Mouse (Mus musculus): Measurements from ENCODE around the gene Dennd2a. TPM values are rescaled to one million over a fixed set of nuclear protein-coding genes. Genes with fewer than 3 reads are reported as not detected.

Dennd2a gene
- polyA plus RNA-seq, 1 experiment from 2014 or later = 12.6 TPM

DNA sequence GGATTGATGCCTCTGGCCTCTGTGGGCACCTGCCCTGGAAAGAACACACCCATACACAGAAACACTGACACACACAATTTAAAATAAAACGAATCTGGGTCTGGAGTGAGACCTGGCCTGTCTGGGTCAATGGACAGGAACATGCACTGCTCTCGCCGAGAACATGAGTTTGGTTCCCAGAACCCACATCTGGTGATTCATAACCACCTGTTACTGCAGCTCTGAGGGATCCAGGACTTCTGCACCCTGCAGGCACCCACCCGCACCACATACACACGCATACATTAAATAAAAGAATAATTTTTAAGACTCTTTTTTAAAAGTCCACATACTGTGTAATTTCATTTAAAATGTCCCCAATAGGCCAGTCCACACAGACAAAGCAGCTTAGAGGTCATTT, 20.4 kb downstream of the Dennd2a start:
- 90% methylated on average over 5 of the region's 5 CpGs for WGBS
- no peak for ATAC-seq (replicated peaks; ENCODE audit: low FRiP score)

DNA sequence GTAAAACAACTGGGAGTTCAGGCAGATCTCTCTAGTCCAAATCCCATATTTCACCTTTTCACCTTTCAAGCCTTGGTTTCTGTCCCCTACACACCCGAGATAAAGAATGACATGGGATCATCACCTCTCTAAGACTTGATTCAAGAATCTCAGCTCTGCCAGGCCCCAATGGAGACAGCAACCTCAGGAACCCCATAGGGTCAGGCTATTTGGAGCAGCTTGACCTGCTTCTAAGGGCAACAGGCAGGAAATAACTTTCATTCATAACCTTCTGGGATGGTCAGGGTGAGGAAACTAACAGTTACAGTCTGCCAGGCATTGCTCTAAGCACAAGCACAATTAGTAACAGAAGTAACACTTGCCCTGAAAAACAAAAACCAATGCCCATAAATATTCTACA, 21.0 kb downstream of the Dennd2a start:
- no peak overlapping the region for H3K27ac ChIP-seq (ENCODE audit: low read depth, low read length)
- DNase-seq (ENCODE audit: low spot score) = no peak
- H3K9ac ChIP-seq (ENCODE audit: low read depth, low read length) = no peak overlapping the region
- peaks cover 11% of the 10 kb centered on the region for H3K4me1 ChIP-seq (replicated peaks; ENCODE audit: control insufficient read depth, insufficient read depth, low read length)
- no peaks in the 10 kb centered on the region for H3K27me3 ChIP-seq (replicated peaks; ENCODE audit: control insufficient read depth, insufficient read depth, low read length)
- H3K4me3 ChIP-seq (ENCODE audit: low read depth, low read length) = no peak overlapping the region
- no peaks in the 10 kb centered on the region for H3K9me3 ChIP-seq (ENCODE audit: control insufficient read depth, low read length)
- H3K36me3 ChIP-seq (ENCODE audit: control insufficient read depth, insufficient read depth, low read length) = no peaks in the 10 kb centered on the region
- ATAC-seq (replicated peaks; ENCODE audit: low FRiP score) = no peak
- WGBS = 37% methylated on average over 1 of the region's 1 CpGs
- H3K4me2 ChIP-seq = no peak overlapping the region

More for the DNA sequence above, 20.4 kb downstream of the Dennd2a start:
- Histone ChIP-seq H3K4me1 (replicated peaks; ENCODE audit: control insufficient read depth, insufficient read depth, low read length) (peaks cover 11% of the 10 kb centered on the region), H3K9ac (ENCODE audit: low read depth, low read length) (no peak overlapping the region), H3K9me3 (ENCODE audit: control insufficient read depth, low read length) (no peaks in the 10 kb centered on the region), H3K36me3 (ENCODE audit: control insufficient read depth, insufficient read depth, low read length) (no peaks in the 10 kb centered on the region), H3K4me3 (ENCODE audit: low read depth, low read length) (no peak overlapping the region), H3K4me2 (no peak overlapping the region), H3K27ac (ENCODE audit: low read depth, low read length) (no peak overlapping the region), H3K27me3 (replicated peaks; ENCODE audit: control insufficient read depth, insufficient read depth, low read length) (no peaks in the 10 kb centered on the region)
- no peak for DNase-seq (ENCODE audit: low spot score)

DNA sequence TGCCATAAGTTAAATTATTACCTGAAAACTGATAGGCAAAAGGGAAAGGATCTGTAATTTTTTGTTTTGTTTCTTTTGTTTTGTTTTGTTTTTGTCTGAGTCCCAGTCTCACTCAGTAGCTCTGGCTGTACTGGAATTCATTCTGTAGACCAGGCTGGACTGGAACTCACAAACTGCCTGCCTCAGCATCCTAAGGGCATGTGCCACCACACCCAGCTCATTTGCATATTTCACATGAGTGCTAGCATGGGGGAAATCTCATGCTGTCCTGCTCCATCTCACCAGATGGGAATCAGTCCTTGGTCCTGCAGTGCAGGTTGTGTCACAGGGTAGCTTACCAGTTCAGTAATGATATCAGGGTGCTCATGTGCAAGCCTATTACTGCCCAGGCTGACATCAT, 22.7 kb downstream of the Dennd2a start:
- H3K4me3 ChIP-seq (ENCODE audit: low read depth, low read length) = no peak overlapping the region
- ATAC-seq (replicated peaks; ENCODE audit: low FRiP score) (no peak), DNase-seq (ENCODE audit: low spot score) (no peak)
- no peak overlapping the region for H3K27ac ChIP-seq (ENCODE audit: low read depth, low read length)
- no peaks in the 10 kb centered on the region for H3K36me3 ChIP-seq (ENCODE audit: control insufficient read depth, insufficient read depth, low read length)
- H3K9ac ChIP-seq (ENCODE audit: low read depth, low read length) = no peak overlapping the region
- H3K9me3 ChIP-seq (ENCODE audit: control insufficient read depth, low read length) = no peaks in the 10 kb centered on the region
- no peaks in the 10 kb centered on the region for H3K27me3 ChIP-seq (replicated peaks; ENCODE audit: control insufficient read depth, insufficient read depth, low read length)
- no peak overlapping the region for H3K4me2 ChIP-seq
- H3K4me1 ChIP-seq (replicated peaks; ENCODE audit: control insufficient read depth, insufficient read depth, low read length) = peaks cover 11% of the 10 kb centered on the region

DNA sequence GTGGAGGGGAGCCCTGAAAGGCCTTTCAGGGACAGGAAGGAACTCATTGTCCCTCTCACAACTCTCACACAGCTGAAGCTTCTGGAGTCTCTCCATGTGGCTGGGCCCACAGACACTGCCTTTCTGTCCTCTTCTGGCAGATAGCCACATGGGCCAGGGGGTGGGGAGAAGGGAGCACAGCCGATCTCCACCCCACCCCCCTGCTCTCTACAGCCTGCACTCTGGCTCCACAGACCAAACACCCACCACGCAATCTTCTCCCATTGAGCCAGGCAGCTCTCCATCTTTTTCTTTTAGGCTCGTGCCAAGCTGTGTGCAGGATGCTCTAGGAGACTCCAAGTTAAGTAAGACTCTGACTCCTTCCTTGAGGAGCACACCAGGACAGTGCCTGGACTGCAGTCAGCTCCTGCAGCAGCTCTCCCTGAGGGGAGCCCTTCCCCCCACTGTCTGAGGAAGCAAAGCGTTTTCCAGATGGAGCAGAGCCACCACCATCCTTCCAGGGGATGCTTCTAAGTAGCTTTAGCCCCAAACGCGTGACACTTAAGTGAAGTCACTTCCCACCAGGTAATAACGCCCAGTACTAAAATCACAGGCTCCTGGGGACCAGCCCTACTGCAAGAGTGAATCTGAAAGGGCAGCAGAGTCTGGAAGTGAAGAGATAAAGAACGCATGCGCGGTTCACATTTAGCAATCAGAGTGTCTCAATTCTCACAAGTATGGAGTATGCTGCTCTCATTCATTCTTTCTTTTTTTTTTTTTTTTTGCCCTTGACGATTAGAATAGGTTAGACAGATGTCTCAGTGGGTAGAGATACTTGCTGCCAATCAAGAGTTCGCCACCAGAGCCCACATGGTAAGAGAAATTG, 28.8 kb downstream of the Dennd2a start:
- Histone ChIP-seq H3K4me1 (replicated peaks; ENCODE audit: control insufficient read depth, insufficient read depth, low read length) (peaks cover 4% of the 10 kb centered on the region; the same call in 1 of the 2 replicates), H3K27me3 (replicated peaks; ENCODE audit: control insufficient read depth, insufficient read depth, low read length) (no peaks in the 10 kb centered on the region), H3K9me3 (ENCODE audit: control insufficient read depth, low read length) (no peaks in the 10 kb centered on the region), H3K27ac (ENCODE audit: low read depth, low read length) (no peak overlapping the region), H3K4me3 (ENCODE audit: low read depth, low read length) (no peak overlapping the region), H3K4me2 (no peak overlapping the region), H3K36me3 (ENCODE audit: control insufficient read depth, insufficient read depth, low read length) (no peaks in the 10 kb centered on the region), H3K9ac (ENCODE audit: low read depth, low read length) (no peak overlapping the region)
- 39% methylated on average over 12 of the region's 12 CpGs for WGBS
- no peak for DNase-seq (ENCODE audit: low spot score)
- no peak; the same call in 1 of the 2 replicates for ATAC-seq (replicated peaks; ENCODE audit: low FRiP score)

DNA sequence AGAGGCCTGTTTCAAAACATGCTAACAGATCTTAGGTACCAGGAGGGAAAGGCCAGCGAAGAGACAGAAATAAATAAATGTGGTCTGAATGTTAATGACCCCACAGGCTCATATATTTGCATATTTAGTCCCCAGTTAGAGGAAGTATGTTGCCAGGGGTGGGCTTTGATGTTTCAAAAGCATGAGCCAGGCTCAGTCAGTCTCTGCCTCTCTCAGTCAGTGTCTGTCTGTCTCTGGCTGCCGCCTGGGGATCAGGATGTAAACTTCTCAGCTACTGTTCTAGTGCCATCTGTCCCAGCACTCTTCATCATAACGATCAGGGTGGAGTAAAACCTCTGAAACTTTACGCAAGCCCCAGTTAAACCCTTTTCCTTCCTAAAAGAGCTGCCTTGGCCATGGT, 29.9 kb downstream of the Dennd2a start:
- DNase-seq (ENCODE audit: low spot score) = no peak
- 67% methylated on average over 4 of the region's 4 CpGs for WGBS
- no peaks in the 10 kb centered on the region for H3K9me3 ChIP-seq (ENCODE audit: control insufficient read depth, low read length)
- no peak for ATAC-seq (replicated peaks; ENCODE audit: low FRiP score)
- no peaks in the 10 kb centered on the region for H3K27me3 ChIP-seq (replicated peaks; ENCODE audit: control insufficient read depth, insufficient read depth, low read length)
- H3K27ac ChIP-seq (ENCODE audit: low read depth, low read length) = no peak overlapping the region
- no peak overlapping the region for H3K9ac ChIP-seq (ENCODE audit: low read depth, low read length)
- peaks cover 4% of the 10 kb centered on the region; the same call in 1 of the 2 replicates for H3K4me1 ChIP-seq (replicated peaks; ENCODE audit: control insufficient read depth, insufficient read depth, low read length)
- no peak overlapping the region for H3K4me2 ChIP-seq
- H3K4me3 ChIP-seq (ENCODE audit: low read depth, low read length) = no peak overlapping the region
- H3K36me3 ChIP-seq (ENCODE audit: control insufficient read depth, insufficient read depth, low read length) = peaks cover 6% of the 10 kb centered on the region; the same call in 1 of the 2 replicates

DNA sequence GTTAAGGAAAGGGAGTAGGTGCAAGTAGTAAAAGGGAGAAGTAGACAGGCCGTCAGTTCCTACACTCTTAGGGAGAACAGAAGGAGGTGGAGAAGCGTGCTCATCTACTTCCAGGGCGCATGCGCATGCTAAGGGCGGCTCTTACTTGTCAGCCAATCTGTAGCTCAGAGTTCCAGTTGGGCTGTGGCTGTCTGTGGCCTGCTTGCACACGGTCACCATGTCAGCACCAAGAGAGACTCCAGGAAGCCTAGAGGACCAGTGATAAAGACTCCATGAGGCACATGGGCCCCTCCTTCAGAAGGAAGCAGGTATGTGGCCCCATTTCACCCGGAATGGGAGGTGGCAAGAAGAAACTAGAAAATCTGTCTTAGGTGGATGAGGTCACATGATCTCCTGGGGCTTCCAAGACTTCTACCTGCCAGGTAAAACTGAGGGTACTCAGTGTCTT, 30.3 kb downstream of the Dennd2a start:
- 66% methylated on average over 7 of the region's 7 CpGs for WGBS
- no peak overlapping the region for H3K4me3 ChIP-seq (ENCODE audit: low read depth, low read length)
- DNase-seq (ENCODE audit: low spot score) (no peak), ATAC-seq (replicated peaks; ENCODE audit: low FRiP score) (no peak)
- no peak overlapping the region for H3K4me2 ChIP-seq
- H3K9ac ChIP-seq (ENCODE audit: low read depth, low read length) = no peak overlapping the region
- no peaks in the 10 kb centered on the region for H3K9me3 ChIP-seq (ENCODE audit: control insufficient read depth, low read length)
- peaks cover 10% of the 10 kb centered on the region; the same call in 1 of the 2 replicates for H3K36me3 ChIP-seq (ENCODE audit: control insufficient read depth, insufficient read depth, low read length)
- H3K27ac ChIP-seq (ENCODE audit: low read depth, low read length) = no peak overlapping the region
- H3K27me3 ChIP-seq (replicated peaks; ENCODE audit: control insufficient read depth, insufficient read depth, low read length) = no peaks in the 10 kb centered on the region
- H3K4me1 ChIP-seq (replicated peaks; ENCODE audit: control insufficient read depth, insufficient read depth, low read length) = peaks cover 4% of the 10 kb centered on the region; the same call in 1 of the 2 replicates

DNA sequence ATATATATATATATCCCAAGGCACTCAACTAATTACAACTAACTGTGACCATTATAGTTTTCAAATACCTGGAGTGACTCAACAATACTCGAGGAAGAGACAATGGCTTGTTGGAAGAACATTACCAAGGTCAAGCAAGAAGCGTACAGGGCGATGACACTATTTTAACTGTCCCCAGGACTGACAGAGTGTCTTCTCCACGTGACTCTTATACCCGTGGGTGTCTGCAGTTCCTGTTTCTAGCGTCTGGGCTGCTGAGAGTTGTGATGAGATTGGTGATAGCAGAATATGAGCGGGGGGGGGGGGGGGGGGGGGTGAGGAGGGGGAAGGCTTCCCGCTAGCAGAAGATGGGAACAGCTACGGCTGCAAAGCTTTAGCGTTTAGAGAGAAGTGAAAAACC, 30.9 kb downstream of the Dennd2a start:
- Histone ChIP-seq H3K27ac (ENCODE audit: low read depth, low read length) (no peak overlapping the region), H3K27me3 (replicated peaks; ENCODE audit: control insufficient read depth, insufficient read depth, low read length) (no peaks in the 10 kb centered on the region), H3K4me3 (ENCODE audit: low read depth, low read length) (no peak overlapping the region), H3K9ac (ENCODE audit: low read depth, low read length) (no peak overlapping the region), H3K4me2 (no peak overlapping the region), H3K36me3 (ENCODE audit: control insufficient read depth, insufficient read depth, low read length) (peaks cover 13% of the 10 kb centered on the region; the same call in 1 of the 2 replicates), H3K9me3 (ENCODE audit: control insufficient read depth, low read length) (no peaks in the 10 kb centered on the region), H3K4me1 (replicated peaks; ENCODE audit: control insufficient read depth, insufficient read depth, low read length) (peaks cover 4% of the 10 kb centered on the region; the same call in 1 of the 2 replicates)
- ATAC-seq (replicated peaks; ENCODE audit: low FRiP score) = no peak
- WGBS = 52% methylated on average over 10 of the region's 10 CpGs
- DNase-seq (ENCODE audit: low spot score) = no peak

DNA sequence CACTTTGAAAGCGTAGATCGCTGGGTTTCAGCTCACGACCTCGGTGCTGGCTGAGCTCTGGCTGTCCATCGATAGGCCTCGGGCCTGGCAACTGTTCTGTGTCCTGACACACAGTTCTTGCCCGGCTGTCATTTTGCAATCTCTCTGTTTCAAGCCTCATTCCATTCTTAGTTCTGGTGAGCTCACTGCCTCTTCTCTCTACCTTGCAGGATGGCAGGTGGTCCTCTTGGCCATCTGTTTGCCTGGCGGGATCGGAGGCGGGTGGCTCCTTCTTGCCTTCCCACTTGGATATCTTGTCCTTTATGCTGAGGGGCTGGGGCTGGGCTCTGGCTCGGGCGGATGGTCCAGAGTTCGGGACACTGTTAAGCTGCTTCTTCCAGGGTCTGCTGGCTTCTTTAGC, 34.5 kb downstream of the Dennd2a start:
- Histone ChIP-seq H3K4me2 (no peak overlapping the region), H3K9ac (ENCODE audit: low read depth, low read length) (no peak overlapping the region), H3K4me3 (ENCODE audit: low read depth, low read length) (no peak overlapping the region), H3K4me1 (replicated peaks; ENCODE audit: control insufficient read depth, insufficient read depth, low read length) (no peaks in the 10 kb centered on the region), H3K27me3 (replicated peaks; ENCODE audit: control insufficient read depth, insufficient read depth, low read length) (no peaks in the 10 kb centered on the region), H3K36me3 (ENCODE audit: control insufficient read depth, insufficient read depth, low read length) (peaks cover 24% of the 10 kb centered on the region; the same call in 1 of the 2 replicates), H3K27ac (ENCODE audit: low read depth, low read length) (no peak overlapping the region), H3K9me3 (ENCODE audit: control insufficient read depth, low read length) (peaks cover 3% of the 10 kb centered on the region; the same call in 1 of the 2 replicates)
- ATAC-seq (replicated peaks; ENCODE audit: low FRiP score) (no peak; the same call in 1 of the 2 replicates), DNase-seq (ENCODE audit: low spot score) (no peak)
- 86% methylated on average over 13 of the region's 13 CpGs for WGBS

DNA sequence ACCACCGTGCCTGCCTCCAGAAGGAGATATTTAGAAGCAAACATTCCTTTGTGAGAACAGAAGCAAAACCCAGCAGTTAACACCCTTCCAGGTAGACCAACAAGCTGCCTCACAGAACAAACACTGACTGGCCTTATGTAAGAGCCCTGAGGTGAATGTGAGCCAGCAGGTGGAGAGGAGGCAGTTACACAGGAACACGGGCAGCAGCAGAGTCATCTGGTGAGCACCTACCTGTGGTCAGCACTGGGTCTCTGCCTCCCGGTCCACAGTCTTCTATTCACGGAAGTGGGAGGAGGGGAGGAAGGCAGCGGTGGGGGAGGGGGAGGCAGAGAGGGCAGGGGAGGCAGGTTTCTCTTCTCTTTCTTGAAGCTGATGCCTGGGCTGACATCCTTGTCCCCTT, 35.2 kb downstream of the Dennd2a start:
- ATAC-seq (replicated peaks; ENCODE audit: low FRiP score) = no peak
- no peak for DNase-seq (ENCODE audit: low spot score)
- Histone ChIP-seq H3K4me1 (replicated peaks; ENCODE audit: control insufficient read depth, insufficient read depth, low read length) (no peaks in the 10 kb centered on the region), H3K9ac (ENCODE audit: low read depth, low read length) (no peak overlapping the region), H3K27me3 (replicated peaks; ENCODE audit: control insufficient read depth, insufficient read depth, low read length) (no peaks in the 10 kb centered on the region), H3K4me2 (no peak overlapping the region), H3K36me3 (ENCODE audit: control insufficient read depth, insufficient read depth, low read length) (peaks cover 24% of the 10 kb centered on the region; the same call in 1 of the 2 replicates), H3K27ac (ENCODE audit: low read depth, low read length) (no peak overlapping the region), H3K4me3 (ENCODE audit: low read depth, low read length) (no peak overlapping the region), H3K9me3 (ENCODE audit: control insufficient read depth, low read length) (peaks cover 3% of the 10 kb centered on the region; the same call in 1 of the 2 replicates)
- 49% methylated on average over 5 of the region's 5 CpGs for WGBS
